Mouse (Mus musculus): ENCODE data around the gene Cpne1. TPM values are rescaled to one million over a fixed set of nuclear protein-coding genes. Genes with fewer than 3 reads are reported as not detected.
A peak's percentile ranks its signal among the peaks of the same experiment; 100 is the strongest.

Cpne1 gene
- 20.8 and 22.6 TPM in 2 replicates for polyA plus RNA-seq (2015; fragmentation: Nextera tagmentation; extraction: Ambion mirVana)

DNA sequence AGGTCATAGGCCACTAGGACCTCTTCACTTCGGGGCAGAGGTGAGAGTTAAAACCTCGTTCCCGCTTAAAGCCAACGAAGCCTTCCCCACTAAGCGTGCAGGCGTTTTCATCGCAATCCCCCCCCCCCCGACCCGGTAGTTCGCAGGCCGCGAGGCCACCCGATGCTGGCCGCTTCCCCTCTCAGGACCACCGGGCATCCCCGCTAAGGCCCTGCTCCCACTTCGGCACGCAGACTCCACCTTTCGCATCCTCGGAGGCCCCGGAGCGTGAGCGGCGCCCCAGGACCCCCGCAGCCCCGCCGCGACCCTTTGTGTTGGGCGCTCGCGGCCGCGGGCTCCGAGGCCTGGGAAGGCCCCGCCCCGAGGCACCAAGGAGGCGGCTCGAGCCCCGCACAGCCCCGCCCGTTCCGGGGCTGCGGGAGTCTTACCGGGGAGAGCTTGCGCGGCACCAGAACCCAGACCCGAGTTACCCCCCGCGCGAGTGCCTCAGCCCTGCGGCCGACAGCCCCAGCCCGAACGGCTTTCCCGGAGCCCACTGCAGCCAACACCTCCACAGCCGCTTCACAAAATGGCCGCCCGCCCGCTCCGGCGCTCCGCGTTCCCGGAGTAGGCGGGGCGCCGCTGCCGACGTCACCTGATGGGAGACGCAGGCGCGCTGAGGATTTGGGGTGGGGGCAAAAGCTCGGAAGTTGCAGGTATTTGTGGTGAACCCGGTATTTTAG, at the start of gene Cpne1, which contains the start of gene Rbm12:
Gene Cpne1, minus strand, starts transcription at position 608 of the 722 bp plus-strand sequence.
Gene Rbm12, minus strand, starts transcription at position 621 of the 722 bp plus-strand sequence.
- Histone ChIP-seq H3K27me3 (no peaks in the 10 kb centered on the region), H3K9me3 (replicated peaks) (no peaks in the 10 kb centered on the region), H3K4me1 (replicated peaks) (peaks cover 40% of the 10 kb centered on the region), H3K27ac (replicated peaks) (peak within 1 kb of the TSS; percentile 90), H3K4me3 (replicated peaks) (peak within 1 kb of the TSS; percentile 91), H3K4me2 (peak within 1 kb of the TSS; percentile 85), H3K36me3 (replicated peaks) (peaks cover 8% of the 10 kb centered on the region; the same call in 1 of the 2 replicates), H3K9ac (peak within 1 kb of the TSS; percentile 94)
- WGBS (ENCODE audit: insufficient replicate concordance) = 1% methylated on average over 74 of the region's 74 CpGs
- peak; percentile 92 for ATAC-seq (ENCODE audit: insufficient read depth)

- Histone ChIP-seq H3K27me3 (no peaks in the 10 kb centered on the region), H3K4me2 (no peak overlapping the region), H3K9ac (no peak overlapping the region), H3K4me1 (replicated peaks) (peaks cover 5% of the 10 kb centered on the region; the same call in 1 of the 2 replicates), H3K4me3 (replicated peaks) (no peak overlapping the region), H3K27ac (replicated peaks) (no peak overlapping the region), H3K36me3 (replicated peaks) (peaks cover 88% of the 10 kb centered on the region), H3K9me3 (replicated peaks) (no peaks in the 10 kb centered on the region)
- ATAC-seq (ENCODE audit: insufficient read depth) = no peak
Measured at GRCm38 (mm10) chr2:156151538-156151937, 39.8 kb upstream of the Cpne1 start.

- H3K9me3 ChIP-seq (replicated peaks) = no peaks in the 10 kb centered on the region
- ATAC-seq (ENCODE audit: insufficient read depth) = no peak
- 80% methylated on average over 3 of the region's 3 CpGs for WGBS (ENCODE audit: insufficient replicate concordance)
- H3K4me3 ChIP-seq (replicated peaks) = no peak overlapping the region
- peaks cover 29% of the 10 kb centered on the region for H3K4me1 ChIP-seq (replicated peaks)
- H3K27me3 ChIP-seq = no peaks in the 10 kb centered on the region
- H3K4me2 ChIP-seq = no peak overlapping the region
- H3K36me3 ChIP-seq (replicated peaks) = peaks cover 58% of the 10 kb centered on the region
- no peak overlapping the region for H3K27ac ChIP-seq (replicated peaks)
- H3K9ac ChIP-seq = no peak overlapping the region
Measured at GRCm38 (mm10) chr2:156147316-156147915, 35.7 kb upstream of the Cpne1 start.

- WGBS (ENCODE audit: insufficient replicate concordance) = 57% methylated on average over 5 of the region's 5 CpGs
- Histone ChIP-seq H3K4me1 (replicated peaks) (peaks cover 29% of the 10 kb centered on the region), H3K9ac (no peak overlapping the region), H3K4me2 (no peak overlapping the region), H3K4me3 (replicated peaks) (no peak overlapping the region), H3K36me3 (replicated peaks) (peaks cover 57% of the 10 kb centered on the region), H3K27me3 (no peaks in the 10 kb centered on the region), H3K9me3 (replicated peaks) (no peaks in the 10 kb centered on the region), H3K27ac (replicated peaks) (no peak overlapping the region)
- no peak for ATAC-seq (ENCODE audit: insufficient read depth)
Measured at GRCm38 (mm10) chr2:156146272-156146989, 34.7 kb upstream of the Cpne1 start.

DNA sequence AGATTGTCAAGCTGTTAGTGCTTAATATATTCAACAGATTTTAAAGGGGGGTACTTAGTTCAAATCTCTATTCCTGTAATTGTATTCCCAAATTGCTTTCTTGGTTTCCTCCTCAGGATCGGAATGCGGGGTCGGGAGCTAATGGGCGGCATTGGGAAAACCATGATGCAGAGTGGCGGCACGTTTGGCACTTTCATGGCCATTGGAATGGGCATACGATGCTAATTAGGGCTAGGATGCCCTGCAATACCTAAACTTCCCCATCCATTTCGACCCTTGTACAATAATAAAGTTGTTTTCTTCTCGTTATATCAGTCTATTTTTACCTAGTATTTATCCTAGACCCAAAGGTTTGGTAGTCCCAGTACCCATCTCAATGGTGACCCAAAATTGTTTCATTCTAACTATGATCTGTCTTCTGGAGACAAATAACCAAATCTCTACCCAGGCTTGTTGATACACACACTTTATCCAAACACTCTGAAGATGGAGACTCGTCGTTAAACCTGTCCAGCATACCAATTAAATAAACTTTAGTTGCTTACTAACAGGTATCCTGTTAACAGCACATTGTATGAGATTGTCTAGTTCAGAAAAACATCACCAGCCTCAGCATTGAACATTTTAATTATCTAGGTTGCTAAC, 33.8 kb upstream of the Cpne1 start:
- Histone ChIP-seq H3K4me2 (peak overlapping the region; percentile 97), H3K4me1 (replicated peaks) (peaks cover 27% of the 10 kb centered on the region), H3K9me3 (replicated peaks) (no peaks in the 10 kb centered on the region), H3K27ac (replicated peaks) (peak overlapping the region; percentile 25; the same call in 1 of the 2 replicates), H3K9ac (no peak overlapping the region), H3K27me3 (no peaks in the 10 kb centered on the region), H3K4me3 (replicated peaks) (peak overlapping the region; percentile 95), H3K36me3 (replicated peaks) (peaks cover 56% of the 10 kb centered on the region)
- 56% methylated on average over 11 of the region's 11 CpGs for WGBS (ENCODE audit: insufficient replicate concordance)
- ATAC-seq (ENCODE audit: insufficient read depth) = no peak

DNA sequence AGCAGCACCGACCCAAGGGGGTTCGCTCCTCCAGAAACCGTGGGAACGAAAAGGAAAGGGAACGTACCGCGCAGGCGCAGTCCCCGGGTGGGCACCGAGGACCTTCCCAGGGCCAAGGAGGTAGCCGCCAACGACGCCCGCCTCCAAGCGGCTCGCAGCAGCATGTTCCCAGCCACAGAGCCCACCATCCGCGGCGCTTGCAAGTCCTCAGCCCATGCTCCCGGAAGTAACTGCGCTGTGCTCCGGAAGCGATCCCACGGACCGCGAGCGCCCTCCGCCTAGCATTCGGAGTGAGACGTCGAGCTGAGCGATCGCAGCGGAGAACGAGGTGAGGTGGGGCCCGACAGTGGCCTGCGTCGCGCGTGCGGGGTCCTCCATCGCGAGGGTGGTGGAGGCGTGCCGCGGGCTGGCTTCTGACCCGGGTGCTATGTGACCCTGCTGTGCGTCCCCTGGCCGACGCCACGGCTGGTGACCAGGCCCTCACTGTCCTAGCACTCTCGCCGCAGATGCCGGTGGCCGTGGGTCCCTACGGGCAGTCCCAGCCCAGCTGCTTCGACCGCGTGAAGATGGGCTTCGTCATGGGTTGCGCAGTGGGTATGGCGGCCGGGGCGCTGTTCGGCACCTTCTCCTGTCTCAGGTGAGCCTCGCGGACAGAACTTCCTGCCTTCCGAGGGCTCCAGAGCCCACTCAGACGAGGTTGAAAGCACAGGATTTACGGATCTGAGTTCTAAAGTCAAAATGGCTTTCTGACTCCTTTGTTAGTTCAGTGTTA, 32.4 kb upstream of the Cpne1 start, which contains the start of the genes Romo1 and Nfs1:
Gene Romo1, plus strand, starts transcription at position 87 of the 772 bp plus-strand sequence.
Gene Nfs1, minus strand, starts transcription at position 234 of the 772 bp plus-strand sequence.
- Histone ChIP-seq H3K27ac (replicated peaks) (peak within 1 kb of the TSS; percentile 92), H3K36me3 (replicated peaks) (peaks cover 58% of the 10 kb centered on the region), H3K4me1 (replicated peaks) (peaks cover 27% of the 10 kb centered on the region), H3K9me3 (replicated peaks) (no peaks in the 10 kb centered on the region), H3K27me3 (no peaks in the 10 kb centered on the region), H3K4me3 (replicated peaks) (peak within 1 kb of the TSS; percentile 95), H3K4me2 (peak within 1 kb of the TSS; percentile 97), H3K9ac (peak within 1 kb of the TSS; percentile 92)
- ATAC-seq (ENCODE audit: insufficient read depth) = peak; percentile 92
- WGBS (ENCODE audit: insufficient replicate concordance) = under 1% methylated on average over 70 of the region's 70 CpGs

GRCm38 (mm10) chr2:156143367-156143766, 31.6 kb upstream of the Cpne1 start:
- no peaks in the 10 kb centered on the region for H3K27me3 ChIP-seq
- WGBS (ENCODE audit: insufficient replicate concordance) = 2% methylated on average over 16 of the region's 16 CpGs
- H3K4me2 ChIP-seq = peak overlapping the region; percentile 97
- H3K4me3 ChIP-seq (replicated peaks) = peak overlapping the region; percentile 95
- H3K36me3 ChIP-seq (replicated peaks) = peaks cover 56% of the 10 kb centered on the region
- H3K27ac ChIP-seq (replicated peaks) = peak overlapping the region; percentile 92
- peak overlapping the region; percentile 92 for H3K9ac ChIP-seq
- ATAC-seq (ENCODE audit: insufficient read depth) = peak; percentile 9
- H3K9me3 ChIP-seq (replicated peaks) = no peaks in the 10 kb centered on the region
- peaks cover 27% of the 10 kb centered on the region for H3K4me1 ChIP-seq (replicated peaks)

- no peak for ATAC-seq (ENCODE audit: insufficient read depth)
- Histone ChIP-seq H3K27ac (replicated peaks) (peak overlapping the region; percentile 92; the same call in 1 of the 2 replicates), H3K27me3 (no peaks in the 10 kb centered on the region), H3K4me1 (replicated peaks) (peaks cover 27% of the 10 kb centered on the region), H3K9ac (peak overlapping the region; percentile 92; the same call in 1 of the 2 replicates), H3K4me2 (peak overlapping the region; percentile 97), H3K9me3 (replicated peaks) (no peaks in the 10 kb centered on the region), H3K36me3 (replicated peaks) (peaks cover 52% of the 10 kb centered on the region), H3K4me3 (replicated peaks) (peak overlapping the region; percentile 95)
- 75% methylated on average over 2 of the region's 2 CpGs for WGBS (ENCODE audit: insufficient replicate concordance)
Measured at GRCm38 (mm10) chr2:156142820-156143219, 31.1 kb upstream of the Cpne1 start.

- 79% methylated on average over 6 of the region's 6 CpGs for WGBS (ENCODE audit: insufficient replicate concordance)
- Histone ChIP-seq H3K9me3 (replicated peaks) (no peaks in the 10 kb centered on the region), H3K4me2 (no peak overlapping the region), H3K36me3 (replicated peaks) (peaks cover 67% of the 10 kb centered on the region), H3K9ac (no peak overlapping the region), H3K27ac (replicated peaks) (no peak overlapping the region), H3K27me3 (no peaks in the 10 kb centered on the region), H3K4me1 (replicated peaks) (no peaks in the 10 kb centered on the region), H3K4me3 (replicated peaks) (no peak overlapping the region)
- no peak for ATAC-seq (ENCODE audit: insufficient read depth)
Measured at GRCm38 (mm10) chr2:156135695-156136094, 23.9 kb upstream of the Cpne1 start.

- peaks cover 59% of the 10 kb centered on the region for H3K36me3 ChIP-seq (replicated peaks)
- WGBS (ENCODE audit: insufficient replicate concordance) = 78% methylated on average over 5 of the region's 5 CpGs
- no peaks in the 10 kb centered on the region for H3K27me3 ChIP-seq
- H3K4me1 ChIP-seq (replicated peaks) = no peaks in the 10 kb centered on the region
- no peak overlapping the region for H3K4me2 ChIP-seq
- no peaks in the 10 kb centered on the region for H3K9me3 ChIP-seq (replicated peaks)
- no peak for ATAC-seq (ENCODE audit: insufficient read depth)
- H3K4me3 ChIP-seq (replicated peaks) = no peak overlapping the region
- no peak overlapping the region for H3K27ac ChIP-seq (replicated peaks)
- H3K9ac ChIP-seq = no peak overlapping the region
Measured at GRCm38 (mm10) chr2:156134161-156134560, 22.4 kb upstream of the Cpne1 start.
